8 mouse cellular contexts compared by ENCODE assay signal in the genomic region with DNA sequence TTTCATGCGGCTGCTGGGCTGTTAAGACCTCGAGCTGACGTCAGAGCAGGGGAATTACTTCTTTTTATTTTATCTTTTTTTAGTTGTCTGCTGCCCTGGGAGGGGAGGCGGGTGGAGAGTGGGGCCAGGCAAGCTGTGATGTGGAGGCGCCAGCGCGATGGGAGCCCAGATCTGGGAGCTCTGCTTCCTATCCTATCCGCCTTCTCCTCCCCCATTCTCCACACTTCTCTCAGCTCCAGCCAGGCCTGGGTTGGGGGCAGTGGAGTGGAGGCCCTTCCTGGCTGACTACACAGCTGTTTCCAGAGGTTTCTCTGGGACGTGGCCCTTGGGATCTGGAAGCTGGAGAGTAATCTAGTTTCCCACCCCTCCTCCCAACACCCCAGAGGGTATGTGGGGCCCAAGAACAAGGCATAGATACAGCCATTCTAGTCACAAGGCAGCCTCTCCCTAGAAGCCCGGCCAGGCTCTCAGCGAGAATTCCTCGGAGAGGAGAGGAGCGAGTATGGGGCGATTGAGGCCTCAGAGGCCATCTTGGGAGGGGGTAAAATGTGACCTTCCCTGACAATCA. TPM values are rescaled to one million over a fixed set of nuclear protein-coding genes. Genes with fewer than 3 reads are reported as not detected.
DNase-seq lines count a peak whose midpoint lies in the region; ATAC-seq and TF ChIP-seq lines count a peak whose summit lies in the region.

No protein-coding gene starts in this region.

- H3K4me1 ChIP-seq in heart, embryonic 14.5 days (ENCODE audit: control insufficient read depth in 2 of 2, insufficient read depth in 2 of 2, low read length in 2 of 2): peaks cover 34 to 55% of the 10 kb centered on the region in 2 experiments
- H3K4me1 ChIP-seq in kidney, postnatal 0 days (replicated peaks; ENCODE audit: insufficient read depth, low read length): peaks cover 42% of the 10 kb centered on the region
- H3K4me1 ChIP-seq in liver, embryonic 13.5 days (replicated peaks): peaks cover 76% of the 10 kb centered on the region
- peaks cover 53% of the 10 kb centered on the region for H3K4me1 ChIP-seq in neural tube, embryonic 13.5 days (replicated peaks)

- no peaks in the 10 kb centered on the region for H3K9me3 ChIP-seq in heart, embryonic 14.5 days (ENCODE audit: control insufficient read depth, low read length)
- no peaks in the 10 kb centered on the region for H3K9me3 ChIP-seq in kidney, postnatal 0 days (replicated peaks; ENCODE audit: low read length)
- no peaks in the 10 kb centered on the region for H3K9me3 ChIP-seq in liver, embryonic 13.5 days (replicated peaks)
- no peaks in the 10 kb centered on the region for H3K9me3 ChIP-seq in neural tube, embryonic 13.5 days

- peak overlapping the region; percentile 82 to 98 for H3K4me3 ChIP-seq in heart, embryonic 14.5 days (ENCODE audit: control insufficient read depth in 1 of 2, insufficient read depth in 1 of 2, low read depth in 1 of 2, low read length in 2 of 2)
- H3K4me3 ChIP-seq in kidney, postnatal 0 days (replicated peaks; ENCODE audit: low read depth, low read length): peak overlapping the region; percentile 91
- peak overlapping the region; percentile 90 for H3K4me3 ChIP-seq in liver, embryonic 13.5 days (replicated peaks)
- peak overlapping the region; percentile 84 for H3K4me3 ChIP-seq in neural tube, embryonic 13.5 days

- ATAC-seq in heart, embryonic 14.5 days (ENCODE audit: insufficient number of reproducible peaks, insufficient read depth, low FRiP score, low read depth): peak; percentile 55
- peak; percentile 27 for ATAC-seq in kidney, postnatal 0 days (replicated peaks; ENCODE audit: low FRiP score, low read depth)
- ATAC-seq in liver, embryonic 13.5 days (ENCODE audit: low read depth): peak; percentile 60
- ATAC-seq in neural tube, embryonic 13.5 days (ENCODE audit: low read depth): peak; percentile 44

- no peaks in the 10 kb centered on the region for H3K36me3 ChIP-seq in heart, embryonic 14.5 days (ENCODE audit: control insufficient read depth, insufficient read depth, low read length)
- no peaks in the 10 kb centered on the region for H3K36me3 ChIP-seq in kidney, postnatal 0 days (ENCODE audit: insufficient read depth, low read length)
- H3K36me3 ChIP-seq in liver, embryonic 13.5 days: no peaks in the 10 kb centered on the region
- H3K36me3 ChIP-seq in neural tube, embryonic 13.5 days: no peaks in the 10 kb centered on the region

- H3K27ac ChIP-seq in heart, embryonic 14.5 days (replicated peaks in 1 of 2; ENCODE audit: control insufficient read depth in 1 of 2, insufficient read depth in 1 of 2, low read depth in 2 of 2, low read length in 2 of 2): peak overlapping the region; percentile 93 to 99
- H3K27ac ChIP-seq in kidney, postnatal 0 days: peak overlapping the region; percentile 93
- peak overlapping the region; percentile 93 for H3K27ac ChIP-seq in liver, embryonic 13.5 days
- H3K27ac ChIP-seq in neural tube, embryonic 13.5 days (replicated peaks): peak overlapping the region; percentile 97

- peak overlapping the region; percentile 88 for H3K4me2 ChIP-seq in heart, embryonic 14.5 days (ENCODE audit: low read length)
- peak overlapping the region; percentile 77 for H3K4me2 ChIP-seq in kidney, postnatal 0 days (ENCODE audit: low read length)
- H3K4me2 ChIP-seq in liver, embryonic 13.5 days: peak overlapping the region; percentile 100
- peak overlapping the region; percentile 92 for H3K4me2 ChIP-seq in neural tube, embryonic 13.5 days

- no peaks in the 10 kb centered on the region for H3K27me3 ChIP-seq in heart, embryonic 14.5 days (ENCODE audit: control insufficient read depth, insufficient read depth, low read length)
- H3K27me3 ChIP-seq in kidney, postnatal 0 days (ENCODE audit: insufficient read depth, low read length): no peaks in the 10 kb centered on the region
- no peaks in the 10 kb centered on the region for H3K27me3 ChIP-seq in liver, embryonic 13.5 days
- H3K27me3 ChIP-seq in neural tube, embryonic 13.5 days: no peaks in the 10 kb centered on the region

- WGBS in heart, embryonic 14.5 days: 0% methylated on average over 14 of the region's 14 CpGs
- 3% methylated on average over 14 of the region's 14 CpGs for WGBS in kidney, postnatal 0 days
- WGBS in liver, embryonic 13.5 days (ENCODE audit: insufficient replicate concordance): 9% methylated on average over 14 of the region's 14 CpGs
- 1% methylated on average over 14 of the region's 14 CpGs for WGBS in neural tube, embryonic 13.5 days

- DNase-seq in B cell, adult 2 months: peak; percentile 42 to 45
- DNase-seq in T-cell, adult 2 months (ENCODE audit: low spot score): peak; percentile 55
- peak; percentile 45 for DNase-seq in fibroblast of lung, adult 2 months (ENCODE audit: low read depth)
- peak; percentile 78 for DNase-seq in kidney, postnatal 0 days (ENCODE audit: low spot score)
- DNase-seq in liver, embryonic 13.5 days: peak; percentile 52
- peak; percentile 49 to 69 for DNase-seq in urinary bladder, postnatal 4 days (ENCODE audit: low spot score in 2 of 2)

- H3K9ac ChIP-seq in heart, embryonic 14.5 days (ENCODE audit: low read length): peak overlapping the region; percentile 100
- H3K9ac ChIP-seq in kidney, postnatal 0 days (ENCODE audit: low read depth, low read length): peak overlapping the region; percentile 97
- peak overlapping the region; percentile 95 for H3K9ac ChIP-seq in liver, embryonic 13.5 days
- peak overlapping the region; percentile 99 for H3K9ac ChIP-seq in neural tube, embryonic 13.5 days

- no peak for TF ChIP-seq CTCF in kidney, postnatal 0 days (IDR thresholded peaks at IDR 0.05; ENCODE audit: low read depth)

RNA-seq across cellular contexts. Expression of a gene that starts 1.8 kb away (rescaled TPM):
- polyA plus RNA-seq in heart, embryonic 14.5 days (2014; fragmentation: Nextera tagmentation; extraction: Ambion mirVana): 17.3 and 19.0 TPM in 2 replicates
- 14.6 and 15.2 TPM in 2 replicates for polyA plus RNA-seq in kidney, postnatal 0 days (2015; fragmentation: Nextera tagmentation; extraction: Ambion mirVana)
- polyA plus RNA-seq in liver, embryonic 13.5 days (2015; fragmentation: Nextera tagmentation; extraction: Ambion mirVana): 5.1 and 5.7 TPM in 2 replicates
- polyA plus RNA-seq in neural tube, embryonic 13.5 days (2015; fragmentation: Nextera tagmentation; extraction: Ambion mirVana): 29.9 and 30.0 TPM in 2 replicates

Comparison
In these comparisons a context has a peak if more than half of its experiments do, and no peak if none do; other contexts are left out.
1. Peak in every context shown above with its lines: DNase-seq, ATAC-seq, H3K4me3 ChIP-seq and H3K27ac ChIP-seq.